Mouse (Mus musculus) thymus, adult 2 months (tissue): ENCODE data around the gene Hrh1. TPM values are rescaled to one million over a fixed set of nuclear protein-coding genes. Genes with fewer than 3 reads are reported as not detected.

Source experiments
- DNase-seq: peaks from one replicate; pipeline ENCODE4 v3.0.0; 2021
- H3K27ac ChIP-seq: fragments of 200-500 bp; 2 replicates; pipeline ENCODE4 v1.5.1; 2012; ENCODE audit warnings: low read length, control low read depth; ENCODE audit not compliant: control insufficient read depth, insufficient read depth
- H3K27me3 ChIP-seq: fragments of 200-500 bp; 2 replicates; pipeline ENCODE4 v1.6.1; 2012; ENCODE audit warnings: mild to moderate bottlenecking, low read length, moderate library complexity, mixed read lengths; ENCODE audit not compliant: control insufficient read depth, insufficient read depth
- H3K36me3 ChIP-seq: fragments of 200-500 bp; 2 replicates; pipeline ENCODE4 v1.6.1; 2012; ENCODE audit warnings: mild to moderate bottlenecking, low read length, moderate library complexity; ENCODE audit not compliant: control insufficient read depth, insufficient read depth
- H3K4me1 ChIP-seq: fragments of 200-500 bp; replicated peaks from 2 replicates; pipeline ENCODE4 v1.6.1; 2012; ENCODE audit warnings: low read length; ENCODE audit not compliant: control insufficient read depth, insufficient read depth
- H3K4me3 ChIP-seq: fragments of 200-500 bp; 2 replicates; pipeline ENCODE4 v1.5.1; 2012; ENCODE audit warnings: mild to moderate bottlenecking, low read length, control low read depth, moderate library complexity; ENCODE audit not compliant: control insufficient read depth, insufficient read depth
- CTCF ChIP-seq: fragments of 200-500 bp; IDR thresholded peaks from 2 replicates; pipeline ENCODE4 v1.5.1; 2012; ENCODE audit warnings: mild to moderate bottlenecking, control low read depth, low read length, moderate library complexity, borderline replicate concordance; ENCODE audit not compliant: control insufficient read depth, poor library complexity, insufficient read depth; ENCODE audit errors: extremely low read depth
- POLR2A ChIP-seq: fragments of 200-500 bp; IDR thresholded peaks from 2 replicates; pipeline ENCODE4 v1.6.1; 2012; ENCODE audit warnings: mild to moderate bottlenecking, low read length, control low read depth, moderate library complexity; ENCODE audit not compliant: control insufficient read depth, poor library complexity, insufficient read depth; ENCODE audit errors: extremely low read depth
- whole genome bisulfite sequencing: fragments of 180-500 bp; shearing (Covaris S2); methylation state at CpG from one replicate; pipeline ENCODE4 v1.1.7; 2018; 5-methylcytosine and 5-hydroxymethylcytosine counted together
- polyA plus RNA-seq: library from polyadenylated mRNA; depleted of rRNA; stranded (reverse); fragments of >200 nt; gene quantifications from 2 replicates; pipeline ENCODE4 v1.2.3, GENCODE M21; 2012; rRNA removed

Hrh1 gene
- 0.27 and 0.32 TPM in 2 replicates for polyA plus RNA-seq

GRCm38 (mm10) chr6:114397691-114398217, at the start of gene Hrh1:
TSS of gene Hrh1 (plus strand) at chr6:114397936.
- Histone ChIP-seq H3K36me3 (no peaks in the 10 kb centered on the region), H3K4me3 (no peak within 1 kb of the TSS), H3K27me3 (peaks cover 4% of the 10 kb centered on the region; the same call in 1 of the 2 replicates), H3K4me1 (no peaks in the 10 kb centered on the region), H3K27ac (no peak within 1 kb of the TSS)
- DNase-seq, result peak; percentile 18
- TF ChIP-seq CTCF (no peak), POLR2A (no peak)
- WGBS, result 1% methylated on average over 56 of the region's 56 CpGs

GRCm38 (mm10) chr6:114354635-114355034, 43.1 kb upstream of the Hrh1 start:
- no peak overlapping the region for H3K4me3 ChIP-seq
- H3K36me3 ChIP-seq, result no peaks in the 10 kb centered on the region
- no peaks in the 10 kb centered on the region for H3K4me1 ChIP-seq
- no peak for DNase-seq
- WGBS, result 73% methylated on average over 4 of the region's 4 CpGs
- TF ChIP-seq POLR2A (no peak), CTCF (no peak)
- H3K27me3 ChIP-seq, result no peaks in the 10 kb centered on the region
- no peak overlapping the region for H3K27ac ChIP-seq

GRCm38 (mm10) chr6:114358171-114358570, 39.6 kb upstream of the Hrh1 start:
- H3K4me3 ChIP-seq, result no peak overlapping the region
- TF ChIP-seq POLR2A (no peak), CTCF (no peak)
- no peak for DNase-seq
- WGBS, result 74% methylated on average over 3 of the region's 3 CpGs
- no peaks in the 10 kb centered on the region for H3K4me1 ChIP-seq
- no peak overlapping the region for H3K27ac ChIP-seq
- no peaks in the 10 kb centered on the region for H3K27me3 ChIP-seq
- no peaks in the 10 kb centered on the region for H3K36me3 ChIP-seq

GRCm38 (mm10) chr6:114362355-114362754, 35.4 kb upstream of the Hrh1 start:
- 25% methylated on average over 4 of the region's 4 CpGs for WGBS
- no peak overlapping the region for H3K27ac ChIP-seq
- DNase-seq, result no peak
- H3K4me1 ChIP-seq, result no peaks in the 10 kb centered on the region
- TF ChIP-seq CTCF (no peak), POLR2A (no peak)
- no peak overlapping the region for H3K4me3 ChIP-seq
- H3K36me3 ChIP-seq, result no peaks in the 10 kb centered on the region
- H3K27me3 ChIP-seq, result no peaks in the 10 kb centered on the region

- H3K27ac ChIP-seq, result no peak overlapping the region
- 95% methylated on average over 8 of the region's 8 CpGs for WGBS
- H3K36me3 ChIP-seq, result no peaks in the 10 kb centered on the region
- TF ChIP-seq POLR2A, result no peak
- no peak for TF ChIP-seq CTCF
- H3K27me3 ChIP-seq, result no peaks in the 10 kb centered on the region
- H3K4me3 ChIP-seq, result no peak overlapping the region
- H3K4me1 ChIP-seq, result no peaks in the 10 kb centered on the region
- DNase-seq, result no peak
Measured at GRCm38 (mm10) chr6:114363740-114364139, 34.0 kb upstream of the Hrh1 start.

GRCm38 (mm10) chr6:114364734-114365133, 33.0 kb upstream of the Hrh1 start:
- Histone ChIP-seq H3K36me3 (no peaks in the 10 kb centered on the region), H3K27me3 (no peaks in the 10 kb centered on the region), H3K4me3 (no peak overlapping the region), H3K4me1 (no peaks in the 10 kb centered on the region), H3K27ac (no peak overlapping the region)
- no peak for DNase-seq
- 28% methylated on average over 5 of the region's 5 CpGs for WGBS
- TF ChIP-seq POLR2A (no peak), CTCF (no peak)

- Histone ChIP-seq H3K36me3 (no peaks in the 10 kb centered on the region), H3K4me1 (no peaks in the 10 kb centered on the region), H3K4me3 (no peak overlapping the region), H3K27me3 (no peaks in the 10 kb centered on the region), H3K27ac (no peak overlapping the region)
- 84% methylated on average over 5 of the region's 5 CpGs for WGBS
- TF ChIP-seq POLR2A (no peak), CTCF (no peak)
- no peak for DNase-seq
Measured at GRCm38 (mm10) chr6:114366191-114366590, 31.5 kb upstream of the Hrh1 start.
